Mouse (Mus musculus): ENCODE results near the gene Derl3. TPM values are rescaled to one million over a fixed set of nuclear protein-coding genes. Genes with fewer than 3 reads are reported as not detected.
"Not testable (repeated sequence)": the region's sequence is repeated elsewhere in the genome, so short reads cannot be mapped to it uniquely, and the experiment has no call there.

Derl3 gene
- polyA plus RNA-seq, 1 experiment from 2014 or later = 3.9 TPM

DNA sequence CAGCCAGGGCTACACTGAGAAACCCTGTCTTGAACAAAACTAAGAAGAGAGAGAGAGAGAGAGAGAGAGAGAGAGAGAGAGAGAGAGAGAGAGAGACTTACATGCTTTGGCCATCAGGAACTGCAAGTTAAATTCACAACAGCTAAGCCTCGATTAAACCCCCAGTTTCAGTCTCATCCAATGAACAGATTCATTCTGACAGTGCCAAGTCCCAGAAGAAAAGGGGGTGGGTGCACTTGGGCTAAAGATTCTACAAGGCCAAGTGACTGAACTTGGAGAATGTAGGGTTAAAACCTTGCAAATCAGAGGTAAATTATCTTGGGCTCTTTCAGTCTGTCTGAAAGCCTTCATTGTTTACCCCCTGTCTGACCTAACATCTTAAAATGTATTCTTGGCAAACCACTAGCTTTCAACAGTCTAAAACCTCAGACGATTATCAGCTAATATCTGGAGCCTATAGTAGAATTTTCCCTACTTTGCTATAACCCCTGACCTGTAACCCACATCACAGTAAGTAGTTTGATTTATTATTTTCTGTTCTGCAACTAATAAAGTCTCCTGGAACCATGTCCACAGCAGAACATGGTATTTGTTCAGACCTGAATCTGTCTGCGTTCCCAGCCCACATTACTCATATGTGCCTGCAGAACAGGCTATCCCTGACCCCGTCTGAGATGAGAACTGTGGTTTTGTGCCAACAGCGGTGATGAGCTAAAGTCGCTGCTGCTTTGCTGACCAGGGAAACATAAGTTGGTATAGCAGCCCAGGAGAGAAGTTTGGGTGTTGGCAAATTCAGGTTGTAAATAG is 12.2 kb upstream of the Derl3 start:
- Histone ChIP-seq H3K4me2 (ENCODE audit: low read depth, severe bottlenecking) (no peak overlapping the region), H3K9ac (ENCODE audit: low read length) (0 out of 2 replicates have a peak overlapping the region, but pooled peaks have one; percentile 22)
- WGBS = 62% methylated on average over 6 of the region's 6 CpGs

DNA sequence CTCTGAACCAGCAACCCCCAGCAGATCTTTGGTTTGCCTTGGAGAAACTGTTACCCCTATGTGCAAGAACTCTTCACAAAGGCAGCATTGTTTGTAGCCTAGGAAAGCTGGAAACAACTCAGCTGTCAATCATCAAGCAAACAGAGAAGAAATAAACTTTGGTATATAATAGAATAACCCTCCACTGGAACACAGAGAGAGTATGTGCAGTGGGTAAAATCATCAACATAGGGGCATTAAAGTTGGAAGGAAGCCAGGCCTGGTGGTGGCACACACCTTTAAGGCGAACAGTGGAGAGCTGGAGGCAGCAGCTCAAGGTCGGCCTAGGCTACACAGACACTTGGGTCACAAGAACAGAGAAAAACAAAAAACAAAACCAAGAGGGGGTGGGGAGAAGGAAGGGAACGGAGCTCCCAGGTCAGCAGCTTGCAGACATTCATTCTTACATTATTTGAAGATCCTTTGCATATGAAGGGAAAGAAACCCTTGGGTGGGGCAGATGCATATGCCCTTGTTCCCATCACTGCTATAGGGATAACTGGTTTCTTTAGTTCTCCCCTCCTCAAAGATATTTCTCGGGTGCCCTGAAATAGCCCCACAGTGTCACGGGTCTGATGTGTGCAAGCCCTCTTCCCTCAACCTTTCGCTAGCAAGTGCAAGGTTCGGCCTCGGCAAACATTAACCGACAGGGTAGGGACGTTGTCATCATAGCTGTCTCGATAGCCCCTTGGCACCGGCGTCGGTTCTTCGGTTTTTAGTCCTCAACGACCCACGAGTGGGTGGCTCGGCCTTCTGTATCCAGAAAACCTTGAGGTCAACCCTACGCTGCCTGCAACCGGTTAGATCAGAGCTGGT is 11.4 kb upstream of the Derl3 start:
- WGBS = 16% methylated on average over 20 of the region's 20 CpGs
- DNase-seq (ENCODE audit: low spot score) (no peak), ATAC-seq (ENCODE audit: insufficient number of reproducible peaks, low FRiP score, low TSS enrichment, low read depth) (no peak; the same call in 1 of the 2 replicates)
- Histone ChIP-seq H3K4me2 (ENCODE audit: low read depth, severe bottlenecking) (0 out of 2 replicates have a peak overlapping the region, but pooled peaks have one; percentile 22), H3K4me1 (ENCODE audit: control insufficient read depth, insufficient read depth, low read length) (peaks cover 14% of the 10 kb centered on the region), H3K36me3 (ENCODE audit: control insufficient read depth, insufficient read depth, low read length) (no peaks in the 10 kb centered on the region), H3K9ac (ENCODE audit: low read length) (no peak overlapping the region), H3K9me3 (ENCODE audit: control insufficient read depth, low read length) (no peaks in the 10 kb centered on the region), H3K27ac (replicated peaks; ENCODE audit: low read depth, low read length) (peak overlapping the region; percentile 70), H3K27me3 (ENCODE audit: control insufficient read depth, insufficient read depth, low read length) (no peaks in the 10 kb centered on the region), H3K4me3 (ENCODE audit: low read depth, low read length) (no peak overlapping the region)

More for the DNA sequence above, 12.2 kb upstream of the Derl3 start:
- H3K36me3 ChIP-seq (ENCODE audit: control insufficient read depth, insufficient read depth, low read length) = no peaks in the 10 kb centered on the region
- DNase-seq (ENCODE audit: low spot score) (peak; percentile 34), ATAC-seq (ENCODE audit: insufficient number of reproducible peaks, low FRiP score, low TSS enrichment, low read depth) (0 out of 2 replicates have a peak, but pooled peaks have one; percentile 19)
- peak overlapping the region; percentile 70 for H3K27ac ChIP-seq (replicated peaks; ENCODE audit: low read depth, low read length)
- H3K27me3 ChIP-seq (ENCODE audit: control insufficient read depth, insufficient read depth, low read length) = no peaks in the 10 kb centered on the region
- H3K4me3 ChIP-seq (ENCODE audit: low read depth, low read length) = no peak overlapping the region
- peaks cover 14% of the 10 kb centered on the region for H3K4me1 ChIP-seq (ENCODE audit: control insufficient read depth, insufficient read depth, low read length)
- no peaks in the 10 kb centered on the region for H3K9me3 ChIP-seq (ENCODE audit: control insufficient read depth, low read length)

DNA sequence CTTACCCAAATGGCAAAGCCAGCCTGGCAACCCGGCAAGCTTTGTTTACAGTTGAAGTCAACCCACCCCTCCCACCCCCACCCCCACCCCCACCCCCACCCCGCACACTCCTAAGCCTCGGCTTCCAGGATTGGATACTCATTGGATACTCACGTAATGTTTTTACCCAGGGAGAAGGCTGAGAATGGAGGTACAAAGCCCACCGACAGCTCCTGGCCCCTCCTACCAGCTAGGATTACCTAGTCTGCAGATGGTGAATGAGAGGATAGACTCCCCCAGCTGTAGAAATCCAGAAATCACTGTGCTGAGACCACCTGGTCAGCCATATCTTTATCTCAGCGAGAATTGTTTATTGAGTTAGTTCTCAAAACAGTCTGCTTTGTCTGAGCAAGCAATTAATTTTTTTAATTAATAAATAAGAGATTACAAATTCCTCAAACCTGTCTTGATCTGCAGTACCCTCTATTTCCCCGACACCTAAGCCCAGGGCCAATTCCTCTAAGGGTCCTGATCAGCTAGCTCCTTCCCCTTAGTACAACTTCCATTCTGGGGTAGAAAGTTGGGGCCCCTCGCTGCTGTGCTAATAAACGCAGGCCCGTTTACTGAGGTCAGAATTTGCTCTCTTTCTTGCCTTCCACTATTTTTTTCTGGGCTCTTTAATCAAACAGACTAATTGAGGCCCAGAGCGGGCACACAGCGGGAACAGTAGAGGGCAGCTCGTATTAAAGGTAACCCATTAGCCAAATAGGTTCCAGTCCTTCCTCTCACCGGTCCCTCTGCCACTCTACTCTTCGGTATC is 10.6 kb upstream of the Derl3 start:
- DNase-seq (ENCODE audit: low spot score) = peak; percentile 47
- no peaks in the 10 kb centered on the region for H3K36me3 ChIP-seq (ENCODE audit: control insufficient read depth, insufficient read depth, low read length)
- 1% methylated on average over 15 of the region's 15 CpGs for WGBS
- peak; percentile 66; the same call in 1 of the 2 replicates for ATAC-seq (ENCODE audit: insufficient number of reproducible peaks, low FRiP score, low TSS enrichment, low read depth)
- no peak overlapping the region for H3K4me3 ChIP-seq (ENCODE audit: low read depth, low read length)
- H3K4me1 ChIP-seq (ENCODE audit: control insufficient read depth, insufficient read depth, low read length) = peaks cover 14% of the 10 kb centered on the region
- H3K9ac ChIP-seq (ENCODE audit: low read length) = no peak overlapping the region
- H3K27me3 ChIP-seq (ENCODE audit: control insufficient read depth, insufficient read depth, low read length) = no peaks in the 10 kb centered on the region
- H3K27ac ChIP-seq (replicated peaks; ENCODE audit: low read depth, low read length) = peak overlapping the region; percentile 57
- H3K9me3 ChIP-seq (ENCODE audit: control insufficient read depth, low read length) = no peaks in the 10 kb centered on the region
- H3K4me2 ChIP-seq (ENCODE audit: low read depth, severe bottlenecking) = peak overlapping the region; percentile 36

DNA sequence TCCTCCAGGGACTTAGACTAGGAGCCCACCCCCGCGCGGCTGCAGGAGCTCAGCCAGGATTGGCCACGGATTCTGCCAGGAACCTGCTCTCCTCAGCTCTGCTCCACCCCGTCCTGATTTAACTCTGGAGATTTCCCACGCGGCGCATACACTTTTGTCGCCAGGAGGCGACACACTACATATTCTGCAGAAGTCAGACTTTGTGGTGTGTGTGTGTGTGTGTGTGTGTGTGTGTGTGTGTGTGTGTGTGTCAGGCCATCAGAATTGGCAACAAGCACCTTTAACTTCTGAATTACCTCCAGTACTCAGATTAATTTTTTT is 10.0 kb upstream of the Derl3 start:
- Histone ChIP-seq H3K4me1 (ENCODE audit: control insufficient read depth, insufficient read depth, low read length) (peaks cover 14% of the 10 kb centered on the region), H3K9ac (ENCODE audit: low read length) (no peak overlapping the region), H3K9me3 (ENCODE audit: control insufficient read depth, low read length) (no peaks in the 10 kb centered on the region), H3K4me3 (ENCODE audit: low read depth, low read length) (no peak overlapping the region), H3K27me3 (ENCODE audit: control insufficient read depth, insufficient read depth, low read length) (no peaks in the 10 kb centered on the region), H3K4me2 (ENCODE audit: low read depth, severe bottlenecking) (peak overlapping the region; percentile 36), H3K36me3 (ENCODE audit: control insufficient read depth, insufficient read depth, low read length) (no peaks in the 10 kb centered on the region), H3K27ac (replicated peaks; ENCODE audit: low read depth, low read length) (no peak overlapping the region)
- WGBS = under 1% methylated on average over 10 of the region's 10 CpGs
- peak; percentile 84 for DNase-seq (ENCODE audit: low spot score)
- ATAC-seq (ENCODE audit: insufficient number of reproducible peaks, low FRiP score, low TSS enrichment, low read depth) = peak; percentile 48; the same call in 1 of the 2 replicates

DNA sequence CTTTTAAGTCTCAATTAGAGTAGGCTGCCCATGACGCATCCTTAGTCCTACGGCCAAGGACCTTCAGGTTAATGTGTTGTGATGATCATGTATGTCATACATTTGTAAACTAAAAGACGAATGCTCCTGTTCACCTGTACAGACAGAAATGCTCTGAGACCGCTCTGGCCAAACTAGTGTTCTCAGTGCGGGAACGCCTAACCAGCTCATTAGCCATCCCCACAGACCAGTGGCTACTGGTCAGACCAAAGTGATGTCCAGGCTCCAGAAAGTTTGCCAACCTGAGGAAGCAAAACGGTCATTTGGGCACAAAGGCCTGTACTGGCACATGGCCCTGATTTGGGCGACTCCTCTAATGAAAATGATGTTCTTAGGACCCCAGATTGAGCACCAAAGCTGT is 8.5 kb upstream of the Derl3 start:
- Histone ChIP-seq H3K9me3 (ENCODE audit: control insufficient read depth, low read length) (no peaks in the 10 kb centered on the region), H3K4me2 (ENCODE audit: low read depth, severe bottlenecking) (no peak overlapping the region), H3K4me3 (ENCODE audit: low read depth, low read length) (no peak overlapping the region), H3K9ac (ENCODE audit: low read length) (no peak overlapping the region), H3K36me3 (ENCODE audit: control insufficient read depth, insufficient read depth, low read length) (no peaks in the 10 kb centered on the region), H3K27me3 (ENCODE audit: control insufficient read depth, insufficient read depth, low read length) (no peaks in the 10 kb centered on the region), H3K27ac (replicated peaks; ENCODE audit: low read depth, low read length) (no peak overlapping the region), H3K4me1 (ENCODE audit: control insufficient read depth, insufficient read depth, low read length) (peaks cover 23% of the 10 kb centered on the region)
- DNase-seq (ENCODE audit: low spot score) (no peak), ATAC-seq (ENCODE audit: insufficient number of reproducible peaks, low FRiP score, low TSS enrichment, low read depth) (no peak)
- 92% methylated on average over 8 of the region's 8 CpGs for WGBS

DNA sequence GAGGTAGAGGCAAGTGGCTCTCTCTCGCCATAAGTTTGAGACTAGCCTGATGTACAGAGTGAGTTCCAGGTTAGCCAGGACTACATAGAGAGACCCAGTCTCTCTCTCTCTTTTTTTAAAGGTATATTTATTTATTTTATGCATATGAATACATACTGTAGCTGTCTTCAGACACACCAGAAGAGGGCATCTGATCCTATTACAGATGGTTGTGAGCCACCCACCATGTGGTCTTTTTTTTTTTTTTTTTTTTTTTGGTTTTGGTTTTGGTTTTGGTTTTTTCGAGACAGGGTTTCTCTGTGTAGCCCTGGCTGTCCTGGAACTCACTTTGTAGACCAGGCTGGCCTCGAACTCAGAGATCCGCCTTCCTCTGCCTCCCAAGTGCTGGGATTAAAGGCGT is 5.7 kb upstream of the Derl3 start:
- not testable (repeated sequence) for ATAC-seq (ENCODE audit: insufficient number of reproducible peaks, low FRiP score, low TSS enrichment, low read depth); H3K4me3 ChIP-seq (ENCODE audit: low read depth, low read length); H3K27me3 ChIP-seq (ENCODE audit: control insufficient read depth, insufficient read depth, low read length); H3K9ac ChIP-seq (ENCODE audit: low read length); H3K36me3 ChIP-seq (ENCODE audit: control insufficient read depth, insufficient read depth, low read length); H3K27ac ChIP-seq (replicated peaks; ENCODE audit: low read depth, low read length); DNase-seq (ENCODE audit: low spot score); H3K4me2 ChIP-seq (ENCODE audit: low read depth, severe bottlenecking); H3K9me3 ChIP-seq (ENCODE audit: control insufficient read depth, low read length)
- 89% methylated on average over 5 of the region's 5 CpGs for WGBS
- H3K4me1 ChIP-seq (ENCODE audit: control insufficient read depth, insufficient read depth, low read length) = peaks cover 16% of the 10 kb centered on the region

DNA sequence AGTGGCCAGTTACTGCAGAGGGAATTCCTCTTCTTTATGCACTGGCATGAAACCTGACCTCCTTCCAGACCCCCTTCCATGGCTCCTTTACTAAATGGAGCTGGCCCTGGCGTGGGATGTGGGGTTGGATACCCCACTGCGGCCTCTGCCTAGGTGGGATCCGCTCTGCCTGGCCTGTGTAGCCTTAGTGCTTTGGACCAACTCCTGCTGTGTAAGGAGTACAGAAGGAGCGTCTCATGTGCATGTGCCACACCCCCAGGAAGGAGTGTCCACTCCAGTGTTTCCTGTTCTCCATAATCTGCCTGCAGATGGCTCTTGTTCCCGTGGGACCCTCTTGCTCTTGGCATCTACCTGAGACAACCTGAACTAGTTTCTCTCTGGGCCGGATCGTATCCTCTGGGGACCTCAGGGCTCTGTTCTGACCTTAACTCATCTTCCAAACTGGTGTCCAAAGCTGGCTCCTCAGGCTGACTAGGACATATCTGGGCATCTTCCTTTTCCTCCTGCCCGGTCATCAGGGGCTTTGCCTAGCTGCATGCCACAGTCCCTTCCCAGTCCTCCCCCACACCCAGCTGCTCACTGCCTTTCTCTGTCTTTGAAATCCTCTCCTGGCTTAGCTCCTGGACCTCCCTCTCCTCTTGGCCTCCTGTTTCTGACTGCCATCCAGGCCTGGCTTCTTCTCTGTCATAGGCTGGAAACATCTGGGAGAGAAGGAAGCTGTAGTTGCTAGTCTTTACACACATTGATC is 3.6 kb upstream of the Derl3 start:
- WGBS = 42% methylated on average over 8 of the region's 8 CpGs
- no peak overlapping the region for H3K9ac ChIP-seq (ENCODE audit: low read length)
- no peak overlapping the region for H3K4me2 ChIP-seq (ENCODE audit: low read depth, severe bottlenecking)
- no peaks in the 10 kb centered on the region for H3K36me3 ChIP-seq (ENCODE audit: control insufficient read depth, insufficient read depth, low read length)
- ATAC-seq (ENCODE audit: insufficient number of reproducible peaks, low FRiP score, low TSS enrichment, low read depth) (no peak), DNase-seq (ENCODE audit: low spot score) (no peak)
- H3K4me1 ChIP-seq (ENCODE audit: control insufficient read depth, insufficient read depth, low read length) = peaks cover 15% of the 10 kb centered on the region
- no peak overlapping the region for H3K27ac ChIP-seq (replicated peaks; ENCODE audit: low read depth, low read length)
- no peaks in the 10 kb centered on the region for H3K27me3 ChIP-seq (ENCODE audit: control insufficient read depth, insufficient read depth, low read length)
- no peak overlapping the region for H3K4me3 ChIP-seq (ENCODE audit: low read depth, low read length)
- H3K9me3 ChIP-seq (ENCODE audit: control insufficient read depth, low read length) = no peaks in the 10 kb centered on the region

All from limb, embryonic 11.5 days (tissue).